Comparison of ENCODE assay signal across 7 mouse cellular contexts in genomic region chr8:106011643-106011986, GRCm38 (mm10). TPM values are rescaled to one million over a fixed set of nuclear protein-coding genes. Genes with fewer than 3 reads are reported as not detected.
A peak's percentile ranks its signal among the peaks of the same experiment; 100 is the strongest.
DNase-seq lines count a peak whose midpoint lies in the region; ATAC-seq and TF ChIP-seq lines count a peak whose summit lies in the region.

Ddx28 (minus strand) TSS chr8:106011882.

- H3K27me3 ChIP-seq in lung, embryonic 14.5 days (ENCODE audit: insufficient read depth, low read length), result no peaks in the 10 kb centered on the region
- no peaks in the 10 kb centered on the region for H3K27me3 ChIP-seq in heart, embryonic 15.5 days
- no peaks in the 10 kb centered on the region for H3K27me3 ChIP-seq in limb, embryonic 12.5 days
- no peaks in the 10 kb centered on the region for H3K27me3 ChIP-seq in stomach, embryonic 16.5 days (ENCODE audit: control insufficient read depth, insufficient read depth, low read length)

- peak within 1 kb of the TSS; percentile 93 for H3K4me3 ChIP-seq in lung, embryonic 14.5 days (ENCODE audit: low read depth, low read length)
- H3K4me3 ChIP-seq in heart, embryonic 15.5 days, result peak within 1 kb of the TSS; percentile 72
- peak within 1 kb of the TSS; percentile 93 for H3K4me3 ChIP-seq in limb, embryonic 12.5 days (replicated peaks)
- H3K4me3 ChIP-seq in stomach, embryonic 16.5 days (replicated peaks; ENCODE audit: low read length), result peak within 1 kb of the TSS; percentile 92

- TF ChIP-seq CTCF in lung, embryonic 14.5 days (IDR thresholded peaks at IDR 0.05; ENCODE audit: low read depth), result no peak

- 2% methylated on average over 6 of the region's 6 CpGs for WGBS in lung, embryonic 14.5 days
- WGBS in heart, embryonic 15.5 days, result 2% methylated on average over 6 of the region's 6 CpGs
- WGBS in limb, embryonic 12.5 days, result 1% methylated on average over 6 of the region's 6 CpGs
- WGBS in stomach, embryonic 16.5 days, result 4% methylated on average over 6 of the region's 6 CpGs

- no peaks in the 10 kb centered on the region for H3K9me3 ChIP-seq in lung, embryonic 14.5 days (ENCODE audit: low read depth, low read length)
- H3K9me3 ChIP-seq in heart, embryonic 15.5 days (replicated peaks), result no peaks in the 10 kb centered on the region
- no peaks in the 10 kb centered on the region for H3K9me3 ChIP-seq in limb, embryonic 12.5 days
- no peaks in the 10 kb centered on the region for H3K9me3 ChIP-seq in stomach, embryonic 16.5 days (replicated peaks; ENCODE audit: control insufficient read depth, low read length)

- peak within 1 kb of the TSS; percentile 86 for H3K9ac ChIP-seq in lung, embryonic 14.5 days
- H3K9ac ChIP-seq in heart, embryonic 15.5 days, result peak within 1 kb of the TSS; percentile 78
- H3K9ac ChIP-seq in limb, embryonic 12.5 days (replicated peaks), result peak within 1 kb of the TSS; percentile 93
- H3K9ac ChIP-seq in stomach, embryonic 16.5 days (ENCODE audit: low read length), result peak within 1 kb of the TSS; percentile 86

- peaks cover 8% of the 10 kb centered on the region; the same call in 1 of the 2 replicates for H3K4me1 ChIP-seq in lung, embryonic 14.5 days (ENCODE audit: insufficient read depth)
- H3K4me1 ChIP-seq in heart, embryonic 15.5 days (replicated peaks), result peaks cover 18% of the 10 kb centered on the region
- H3K4me1 ChIP-seq in limb, embryonic 12.5 days (replicated peaks), result peaks cover 14% of the 10 kb centered on the region
- H3K4me1 ChIP-seq in stomach, embryonic 16.5 days (ENCODE audit: control insufficient read depth, insufficient read depth, low read length), result peaks cover 12% of the 10 kb centered on the region

- peak within 1 kb of the TSS; percentile 48 for H3K27ac ChIP-seq in lung, embryonic 14.5 days (ENCODE audit: low read depth)
- peak within 1 kb of the TSS; percentile 51 for H3K27ac ChIP-seq in heart, embryonic 15.5 days
- peak within 1 kb of the TSS; percentile 64 for H3K27ac ChIP-seq in limb, embryonic 12.5 days
- H3K27ac ChIP-seq in stomach, embryonic 16.5 days (ENCODE audit: low read length), result peak within 1 kb of the TSS; percentile 53

- H3K36me3 ChIP-seq in lung, embryonic 14.5 days (ENCODE audit: insufficient read depth), result peaks cover 15% of the 10 kb centered on the region; the same call in 1 of the 2 replicates
- peaks cover 9% of the 10 kb centered on the region; the same call in 1 of the 2 replicates for H3K36me3 ChIP-seq in heart, embryonic 15.5 days
- peaks cover 28% of the 10 kb centered on the region; the same call in 1 of the 2 replicates for H3K36me3 ChIP-seq in limb, embryonic 12.5 days
- H3K36me3 ChIP-seq in stomach, embryonic 16.5 days (ENCODE audit: control insufficient read depth, insufficient read depth, low read length), result no peaks in the 10 kb centered on the region

- H3K4me2 ChIP-seq in lung, embryonic 14.5 days, result peak within 1 kb of the TSS; percentile 99
- H3K4me2 ChIP-seq in heart, embryonic 15.5 days, result peak within 1 kb of the TSS; percentile 92
- H3K4me2 ChIP-seq in limb, embryonic 12.5 days, result peak within 1 kb of the TSS; percentile 95
- H3K4me2 ChIP-seq in stomach, embryonic 16.5 days (ENCODE audit: low read depth, low read length), result peak within 1 kb of the TSS; percentile 87

- no peak for ATAC-seq in lung, embryonic 14.5 days (ENCODE audit: insufficient read depth)
- ATAC-seq in heart, embryonic 15.5 days (replicated peaks; ENCODE audit: insufficient number of reproducible peaks, insufficient read depth, low FRiP score, low read depth), result no peak; the same call in 1 of the 2 replicates
- 0 out of 2 replicates have a peak, but pooled peaks have one; percentile 52 for ATAC-seq in limb, embryonic 12.5 days (ENCODE audit: insufficient number of reproducible peaks, insufficient read depth, low FRiP score, low TSS enrichment, low read depth)
- no peak for ATAC-seq in stomach, embryonic 16.5 days (ENCODE audit: insufficient read depth, low FRiP score)

- DNase-seq in lung, embryonic 14.5 days, result no peak
- DNase-seq in lung, postnatal 14 days, result no peak
- peak; percentile 49 for DNase-seq in c-Kit-positive CD71-positive TER-119-negative erythroid progenitor cells, embryonic 14.5 days (ENCODE audit: low read depth)
- no peak for DNase-seq in right cerebral cortex, postnatal 10 days (ENCODE audit: low spot score in 2 of 2)

RNA-seq across cellular contexts. Expression of gene Ddx28, which starts in this region (rescaled TPM):
- 19.1 and 19.5 TPM in 2 replicates for polyA plus RNA-seq in lung, embryonic 14.5 days (2014; fragmentation: Nextera tagmentation; extraction: Ambion mirVana)
- polyA plus RNA-seq in heart, embryonic 15.5 days (2015; fragmentation: Nextera tagmentation; extraction: Ambion mirVana), result 10.6 and 11.6 TPM in 2 replicates
- polyA plus RNA-seq in limb, embryonic 12.5 days (2016; fragmentation: Nextera tagmentation; extraction: Ambion mirVana), result 21.0 and 22.9 TPM in 2 replicates
- 14.8 and 16.5 TPM in 2 replicates for polyA plus RNA-seq in stomach, embryonic 16.5 days (2015; fragmentation: Nextera tagmentation; extraction: Ambion mirVana)
